Mouse (Mus musculus) forelimb bud, embryonic 11.5 days (tissue): ENCODE results near the gene Btbd7.

Source experiments
- DNase-seq: peaks from one replicate; pipeline ENCODE4 v3.0.0-alpha.2; 2012; ENCODE audit warnings: low read depth, low spot score

The Btbd7 gene

DNA sequence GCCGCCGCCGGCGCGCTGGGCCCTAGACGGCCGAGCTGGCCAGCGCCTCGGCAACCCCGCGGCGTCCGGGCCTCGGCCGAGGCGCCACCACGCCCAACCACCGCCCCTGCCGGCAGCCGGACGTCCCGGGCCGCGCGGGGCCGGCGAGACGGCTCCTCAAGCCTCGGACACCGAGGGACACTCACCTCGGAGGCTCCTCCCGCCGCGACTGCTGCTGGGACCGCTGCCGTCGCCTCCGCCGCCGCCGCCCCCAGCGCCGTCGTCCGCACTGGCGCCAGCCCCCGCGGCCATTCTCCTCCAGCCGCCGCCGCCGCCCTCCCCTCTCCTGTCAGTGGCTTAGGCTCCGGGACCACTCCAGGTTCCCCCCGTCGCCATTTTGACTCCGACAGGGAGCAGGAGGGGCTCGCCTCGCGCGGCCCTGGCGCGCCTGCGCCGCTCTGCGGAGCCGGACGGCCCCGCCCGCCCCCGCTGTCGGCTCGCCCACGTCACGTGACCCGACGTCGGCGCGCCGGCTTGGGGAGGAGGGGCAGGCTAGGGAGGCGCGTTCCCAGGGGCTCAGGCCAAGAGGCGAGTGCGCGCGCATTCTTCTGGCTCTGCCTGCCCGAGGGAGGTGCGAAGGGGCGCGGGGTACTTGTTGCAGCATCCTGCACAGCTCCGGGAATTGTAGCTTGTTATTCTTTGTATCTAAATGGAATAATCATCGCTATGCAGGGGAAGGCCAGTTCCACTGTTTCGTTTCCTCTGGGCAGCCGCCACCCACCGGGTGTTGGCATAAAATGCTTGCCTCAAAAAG is at the start of gene Btbd7:
Gene Btbd7, minus strand, starts transcription at position 441 of the 793 bp plus-strand sequence.
- peak; percentile 95 for DNase-seq

DNA sequence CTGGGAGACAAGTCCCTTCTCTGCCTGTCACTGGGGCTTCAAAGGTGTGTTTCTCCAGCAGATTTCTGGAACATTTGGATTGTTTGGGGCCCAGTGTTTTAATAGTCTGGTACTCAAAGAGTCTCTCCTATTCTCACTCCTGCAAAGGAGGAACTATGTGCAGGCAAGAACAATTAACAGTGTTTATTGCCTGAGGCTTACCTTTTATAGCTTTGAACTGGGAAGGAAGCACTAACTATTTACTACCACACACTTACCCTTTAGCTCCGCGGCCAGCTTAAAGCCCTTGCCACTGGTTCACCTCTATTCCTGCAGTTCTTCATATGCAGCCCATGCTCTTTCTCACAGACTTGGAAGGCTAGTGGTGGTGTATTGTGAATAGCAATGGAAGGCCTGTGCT is 37.8 kb upstream of the Btbd7 start:
- DNase-seq: peak; percentile 63

DNA sequence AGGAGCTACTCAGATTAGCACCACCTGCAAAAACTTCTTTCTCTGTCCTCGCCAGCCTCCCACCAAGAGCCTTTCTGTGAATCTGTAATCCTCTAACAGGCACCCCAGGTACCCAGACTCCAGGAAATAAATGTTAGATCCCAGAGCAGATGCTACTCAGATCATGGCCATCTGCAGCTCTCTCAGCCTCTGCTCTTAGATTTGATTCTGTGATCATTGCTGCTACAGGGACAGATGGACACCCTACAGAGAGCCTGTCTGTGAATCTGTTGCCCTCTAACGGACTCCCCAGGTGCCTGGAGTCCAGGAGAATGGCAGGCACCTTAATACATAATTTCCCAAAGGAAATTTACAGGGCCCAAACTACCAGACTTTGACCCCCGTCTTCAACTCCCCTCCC is 29.9 kb upstream of the Btbd7 start:
- DNase-seq: no peak

DNA sequence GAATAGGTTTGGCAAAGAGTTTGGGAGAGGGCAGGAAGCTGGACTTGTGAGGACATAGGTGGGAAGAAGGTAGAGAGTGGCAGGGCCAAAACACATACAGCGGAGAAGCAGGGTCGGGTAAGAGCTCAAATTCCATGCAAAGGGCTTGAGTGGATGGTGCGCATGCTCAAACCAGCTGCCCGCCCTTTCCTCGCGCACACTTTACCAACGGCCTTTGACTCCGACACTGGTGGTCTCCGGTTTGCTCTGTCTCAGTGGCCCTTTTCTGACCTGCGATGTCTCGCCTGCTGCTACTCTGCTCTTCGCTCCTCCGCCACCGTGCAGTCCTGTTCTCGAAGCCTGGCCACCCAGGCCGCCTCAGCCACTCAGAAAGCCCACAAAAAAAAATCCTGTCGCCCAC is 20.8 kb upstream of the Btbd7 start, which contains the start of gene Cox8c:
Gene Cox8c, plus strand, starts transcription at position 226 of the 400 bp plus-strand sequence.
- DNase-seq: no peak

- no peak for DNase-seq
These were observed 10.3 kb upstream of the Btbd7 start for GRCm38 (mm10) chr12:102888568-102888967.

DNA sequence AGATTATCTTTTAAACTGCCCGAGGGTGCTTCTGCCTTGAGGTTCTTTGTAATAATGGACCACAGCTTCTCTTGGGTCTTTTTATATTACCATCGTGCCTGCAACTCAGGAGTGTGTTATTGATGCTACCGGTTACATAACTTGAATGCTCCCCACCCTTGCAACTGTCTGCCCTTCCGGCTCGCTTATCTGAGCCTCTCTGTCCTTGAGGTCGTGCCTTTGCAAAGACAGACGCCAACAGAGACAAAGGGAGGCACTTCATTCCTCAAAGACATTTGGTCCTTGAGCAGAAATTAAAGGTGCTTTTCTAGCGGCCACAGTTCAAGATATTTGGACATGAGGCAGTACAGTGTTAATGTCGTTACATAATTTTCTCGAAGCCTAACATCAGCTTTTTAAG is 9.1 kb upstream of the Btbd7 start:
- no peak for DNase-seq

- no peak for DNase-seq
These were observed 7.5 kb upstream of the Btbd7 start for GRCm38 (mm10) chr12:102885735-102886134.

GRCm38 (mm10) chr12:102878901-102879300 is 630 bp upstream of the Btbd7 start:
- DNase-seq: peak; percentile 20

DNA sequence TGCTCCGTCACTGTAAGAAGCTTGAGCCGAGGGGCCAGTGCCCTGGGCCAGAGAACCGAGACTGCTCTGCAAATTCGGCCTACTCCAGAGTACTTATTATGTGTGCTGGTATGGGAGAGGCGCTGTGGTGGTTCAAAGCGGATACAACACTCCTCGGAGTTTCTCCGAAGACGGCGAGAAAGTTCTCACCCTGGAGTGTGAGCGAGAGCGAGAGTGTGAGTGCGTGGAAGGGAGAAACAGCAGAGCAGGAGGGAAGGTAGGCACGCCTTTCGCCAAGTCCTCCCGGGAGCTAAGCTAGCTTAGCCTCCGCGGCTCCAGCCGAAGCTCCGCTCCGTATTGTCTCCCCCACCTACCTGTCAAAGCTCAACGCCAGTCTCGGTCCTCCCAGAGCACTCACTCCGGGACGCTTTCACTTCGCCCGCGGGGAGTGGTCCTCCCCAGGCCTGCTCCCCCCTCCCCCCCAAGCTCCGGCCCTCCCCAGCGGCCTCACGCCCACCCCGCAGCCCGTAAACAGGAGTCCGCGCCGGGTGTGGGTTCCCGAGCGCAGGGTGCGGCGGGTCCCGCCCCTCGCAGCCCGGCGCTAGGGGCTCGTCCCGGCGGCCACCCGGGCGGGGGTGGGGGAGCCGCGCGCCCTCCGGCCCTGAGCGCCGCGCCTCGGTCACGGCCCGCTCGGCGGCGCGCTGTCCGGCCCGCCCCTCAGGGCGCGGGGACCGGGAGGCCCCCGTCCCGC is 805 bp downstream of the Btbd7 start:
- peak; percentile 48 for DNase-seq

DNA sequence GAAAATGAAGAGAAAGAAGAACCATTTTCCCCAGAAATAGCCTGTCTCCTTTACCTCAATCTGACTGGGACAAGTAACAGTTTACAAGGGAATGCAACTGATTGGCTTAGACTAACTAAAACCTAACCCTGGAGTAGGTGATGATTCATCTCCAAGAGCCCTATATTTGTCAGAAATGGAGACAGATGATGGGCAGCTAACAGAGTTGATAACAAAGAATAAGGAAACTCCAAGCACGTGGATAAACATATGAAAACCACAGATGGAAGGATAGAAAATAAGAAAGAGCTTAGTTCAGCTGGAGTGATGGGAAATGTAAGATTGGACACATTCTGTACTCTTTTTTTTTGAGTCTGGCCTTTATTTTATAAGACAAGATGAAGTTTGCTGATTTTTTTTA is 7.7 kb downstream of the Btbd7 start:
- no peak for DNase-seq

DNA sequence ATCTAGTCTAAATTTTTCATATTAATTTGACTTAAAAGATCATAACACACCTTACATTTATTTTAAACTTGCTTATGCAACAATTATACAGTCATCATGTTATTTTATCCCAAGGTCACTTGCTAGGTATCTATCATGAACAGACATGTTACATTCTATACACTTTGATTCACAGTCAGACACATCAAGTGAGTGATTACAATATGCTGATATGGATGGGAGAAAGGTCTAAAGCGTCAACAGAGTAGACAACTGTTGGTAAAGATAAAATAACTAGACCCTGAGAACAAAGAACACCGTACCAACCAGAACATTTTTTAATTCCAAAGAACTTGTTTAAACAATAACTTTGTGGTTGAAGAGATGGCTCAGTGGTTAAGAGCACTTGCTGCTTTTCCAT is 8.5 kb downstream of the Btbd7 start:
- no peak for DNase-seq

GRCm38 (mm10) chr12:102860806-102861205 is 17.5 kb downstream of the Btbd7 start:
- DNase-seq: no peak

- no peak for DNase-seq
These were observed 40.0 kb downstream of the Btbd7 start for GRCm38 (mm10) chr12:102838271-102838670.

DNA sequence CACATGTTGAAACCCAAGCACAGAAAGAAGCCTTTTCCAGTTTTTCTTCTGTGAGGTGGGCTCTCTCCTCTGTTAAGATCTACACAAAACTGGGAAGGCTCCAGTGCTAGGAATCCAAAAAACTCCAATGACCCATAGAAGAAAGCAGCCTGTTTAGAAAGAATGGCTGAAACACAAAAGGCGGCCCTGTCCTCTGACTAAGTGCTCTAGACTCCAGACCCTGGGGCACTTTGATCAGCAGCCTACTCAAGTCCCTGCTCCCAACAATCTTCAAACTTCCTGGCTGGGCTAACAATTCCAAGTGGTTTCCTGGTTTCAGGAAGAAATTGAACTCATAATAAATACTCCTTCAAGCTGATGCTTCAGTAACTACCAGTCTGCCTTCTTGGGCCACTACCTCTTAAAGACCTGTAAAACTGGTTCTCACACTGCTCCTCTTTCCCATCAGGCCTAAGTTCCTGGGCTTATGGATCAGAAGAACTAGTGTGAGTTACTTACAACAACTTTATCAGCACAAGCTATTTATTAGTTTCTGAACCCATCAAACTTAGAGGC is 45.4 kb downstream of the Btbd7 start:
- no peak for DNase-seq

DNA sequence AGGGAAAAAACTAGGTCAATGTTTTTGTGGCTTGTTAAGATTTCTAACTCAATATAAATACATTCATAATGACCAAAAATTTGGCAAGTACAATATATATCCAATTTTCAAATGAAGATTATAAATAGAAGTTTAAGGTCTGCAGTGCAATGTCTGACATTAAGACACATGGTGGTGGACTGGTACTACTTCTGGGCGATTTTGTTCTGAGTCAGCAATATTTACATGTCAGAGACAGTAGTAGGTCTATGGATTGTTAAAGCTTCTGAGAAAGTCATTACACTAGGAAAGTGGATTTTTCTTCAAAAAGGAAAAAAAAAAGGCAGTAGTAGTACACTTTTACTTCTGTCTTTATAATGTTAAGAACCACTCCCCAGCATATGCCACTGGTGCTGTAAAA is 46.4 kb downstream of the Btbd7 start:
- no peak for DNase-seq

DNA sequence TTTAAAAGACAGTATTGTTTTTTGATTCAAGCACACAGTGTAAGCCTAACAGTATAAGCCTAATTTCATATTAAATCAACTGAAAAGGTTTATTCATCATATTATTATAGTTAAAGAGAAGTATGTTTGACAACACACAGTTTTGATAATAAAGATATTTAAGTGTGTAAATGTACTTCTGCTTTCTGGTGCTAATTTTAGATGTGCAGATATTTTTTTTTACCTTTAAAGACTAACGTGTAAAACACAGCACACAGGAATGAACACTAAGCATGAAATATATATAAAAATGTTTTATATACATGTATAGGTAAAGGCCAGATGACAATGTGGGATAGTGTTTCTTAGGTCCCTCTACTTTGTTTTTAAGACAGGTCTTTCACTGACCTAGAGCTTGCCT is 51.2 kb downstream of the Btbd7 start:
- DNase-seq: no peak

DNA sequence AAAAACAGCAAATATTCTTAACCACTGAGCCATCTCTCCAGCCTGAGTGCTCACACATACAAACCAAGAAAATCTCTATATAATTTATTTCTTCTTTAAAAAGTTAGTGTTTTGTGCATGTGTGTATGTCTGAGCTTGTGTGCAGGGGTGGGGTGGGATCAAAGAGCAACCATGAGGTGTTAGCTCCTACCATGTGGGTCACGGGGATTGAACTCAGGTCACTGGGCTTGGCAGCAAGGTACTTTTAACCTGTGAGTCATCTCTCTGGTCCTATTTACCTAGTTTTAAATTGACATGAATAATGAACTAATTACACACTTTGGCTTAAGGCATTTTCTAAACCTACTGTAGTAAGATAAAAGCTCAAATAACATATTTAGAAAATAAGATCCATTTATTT is 51.9 kb downstream of the Btbd7 start:
- DNase-seq: no peak

- DNase-seq: no peak
These were observed 63.4 kb downstream of the Btbd7 start for GRCm38 (mm10) chr12:102814858-102815257.

DNA sequence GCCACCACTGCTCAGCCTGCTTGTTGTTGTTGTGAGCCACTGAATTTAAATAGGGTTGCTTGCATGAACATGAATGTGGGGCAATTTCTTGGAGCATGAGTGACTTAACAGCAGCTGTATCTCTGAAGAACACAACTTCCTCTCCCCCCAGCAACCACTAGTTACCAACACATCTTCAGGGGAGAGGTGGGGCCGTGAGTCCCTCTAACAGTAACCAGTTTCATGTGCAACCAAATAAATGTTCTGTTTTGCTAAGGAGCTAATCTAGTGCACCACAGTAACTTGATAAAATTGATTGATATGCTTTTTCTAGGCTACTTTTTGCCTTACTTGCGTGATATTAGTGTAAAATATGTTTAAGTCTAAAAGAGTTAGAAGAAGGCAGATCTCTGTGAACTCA is 78.7 kb downstream of the Btbd7 start:
- no peak for DNase-seq

GRCm38 (mm10) chr12:102787927-102788326 is 90.3 kb downstream of the Btbd7 start:
- DNase-seq: no peak

DNA sequence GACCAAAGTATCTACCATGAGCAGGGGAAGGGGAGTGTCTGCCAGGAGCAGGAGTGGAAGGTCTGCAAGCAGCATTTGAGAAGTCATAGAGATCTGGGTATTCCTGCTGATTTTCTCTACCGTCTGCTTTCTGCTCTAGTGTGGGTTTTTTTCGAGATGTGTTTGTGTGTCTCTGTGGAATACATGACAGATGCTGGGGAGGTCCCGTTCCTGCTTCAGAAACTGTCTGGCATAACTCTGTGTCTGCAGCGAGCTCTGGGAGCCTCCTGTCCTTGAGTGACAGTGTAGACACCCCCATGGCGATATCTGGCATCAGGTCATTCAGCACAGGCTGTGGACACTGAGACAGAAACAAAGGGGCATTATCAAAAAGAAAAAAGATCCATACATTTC is 92.7 kb downstream of the Btbd7 start:
- DNase-seq: no peak

- DNase-seq: no peak
These were observed 93.2 kb downstream of the Btbd7 start for GRCm38 (mm10) chr12:102784899-102785592.
